Mouse (Mus musculus): ENCODE measurements around the gene Serinc5. TPM values are rescaled to one million over a fixed set of nuclear protein-coding genes. Genes with fewer than 3 reads are reported as not detected.

Gene Serinc5
- polyA plus RNA-seq, 1 experiment from 2014 or later, result 10.4 TPM

DNA sequence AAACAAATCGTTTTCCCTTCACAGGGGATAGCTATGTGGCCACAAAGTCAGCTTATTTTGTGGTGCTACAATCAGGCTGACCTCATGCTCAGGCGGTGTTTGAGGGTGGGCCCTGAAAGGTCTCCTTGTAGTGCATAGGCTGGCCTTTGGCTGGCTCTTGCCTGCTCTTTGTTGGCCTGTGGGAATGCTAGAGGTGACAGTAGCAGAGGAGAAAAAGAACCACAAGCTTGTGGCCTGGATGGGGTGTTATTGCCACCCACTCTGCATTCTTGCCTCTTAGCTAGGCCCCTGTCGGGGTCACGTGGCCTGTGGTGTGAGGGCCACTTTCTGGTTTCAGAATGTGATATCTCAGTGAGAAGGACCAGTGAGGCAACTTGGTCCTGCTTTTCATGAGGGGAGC lies 54.1 kb downstream of the Serinc5 start:
- Histone ChIP-seq H3K9me3 (ENCODE audit: control insufficient read depth, low read length) (no peaks in the 10 kb centered on the region), H3K27me3 (ENCODE audit: control insufficient read depth, insufficient read depth, low read length) (no peaks in the 10 kb centered on the region), H3K9ac (ENCODE audit: low read depth, low read length) (no peak overlapping the region), H3K4me1 (replicated peaks; ENCODE audit: control insufficient read depth, insufficient read depth, low read length) (no peaks in the 10 kb centered on the region), H3K27ac (ENCODE audit: low read depth, low read length) (no peak overlapping the region), H3K36me3 (ENCODE audit: control insufficient read depth, insufficient read depth, low read length) (no peaks in the 10 kb centered on the region), H3K4me3 (ENCODE audit: low read depth, low read length) (no peak overlapping the region), H3K4me2 (replicated peaks; ENCODE audit: low read depth, low read length) (no peak overlapping the region)
- 85% methylated on average over 4 of the region's 4 CpGs for WGBS
- ATAC-seq (ENCODE audit: low FRiP score) (no peak), DNase-seq (ENCODE audit: low spot score) (no peak)

- ATAC-seq (ENCODE audit: low FRiP score), result no peak
- Histone ChIP-seq H3K27me3 (ENCODE audit: control insufficient read depth, insufficient read depth, low read length) (no peaks in the 10 kb centered on the region), H3K4me1 (replicated peaks; ENCODE audit: control insufficient read depth, insufficient read depth, low read length) (no peaks in the 10 kb centered on the region), H3K27ac (ENCODE audit: low read depth, low read length) (no peak overlapping the region), H3K36me3 (ENCODE audit: control insufficient read depth, insufficient read depth, low read length) (no peaks in the 10 kb centered on the region), H3K4me3 (ENCODE audit: low read depth, low read length) (no peak overlapping the region), H3K9ac (ENCODE audit: low read depth, low read length) (no peak overlapping the region), H3K9me3 (ENCODE audit: control insufficient read depth, low read length) (no peaks in the 10 kb centered on the region), H3K4me2 (replicated peaks; ENCODE audit: low read depth, low read length) (no peak overlapping the region)
- no peak for DNase-seq (ENCODE audit: low spot score)
- WGBS, result 93% methylated on average over 6 of the region's 6 CpGs
Measured at GRCm38 (mm10) chr13:92668214-92668985, 57.5 kb downstream of the Serinc5 start.

DNA sequence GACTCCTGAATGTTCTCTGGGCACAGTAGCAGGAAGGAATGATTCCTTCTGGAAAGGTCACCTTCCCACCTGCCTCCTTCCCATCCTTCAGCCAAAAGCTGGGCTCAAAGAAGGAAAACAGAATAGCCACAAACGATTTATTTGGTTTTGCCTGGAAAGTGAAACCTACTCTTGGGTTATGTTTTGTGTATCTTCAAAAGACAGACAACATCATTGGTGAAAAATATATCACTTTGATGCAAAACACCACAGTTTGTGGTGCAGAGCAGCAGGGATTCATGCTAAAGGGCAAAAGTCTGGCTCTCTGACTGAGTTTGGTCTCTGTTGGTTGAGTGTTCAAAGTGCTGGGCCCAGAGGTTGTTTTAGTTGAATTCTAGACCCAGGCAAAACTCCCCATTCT lies 60.8 kb downstream of the Serinc5 start:
- Histone ChIP-seq H3K4me1 (replicated peaks; ENCODE audit: control insufficient read depth, insufficient read depth, low read length) (no peaks in the 10 kb centered on the region), H3K27ac (ENCODE audit: low read depth, low read length) (no peak overlapping the region), H3K9me3 (ENCODE audit: control insufficient read depth, low read length) (no peaks in the 10 kb centered on the region), H3K9ac (ENCODE audit: low read depth, low read length) (no peak overlapping the region), H3K27me3 (ENCODE audit: control insufficient read depth, insufficient read depth, low read length) (no peaks in the 10 kb centered on the region), H3K4me3 (ENCODE audit: low read depth, low read length) (no peak overlapping the region), H3K36me3 (ENCODE audit: control insufficient read depth, insufficient read depth, low read length) (no peaks in the 10 kb centered on the region), H3K4me2 (replicated peaks; ENCODE audit: low read depth, low read length) (no peak overlapping the region)
- 68% methylated on average over 1 of the region's 1 CpGs for WGBS
- ATAC-seq (ENCODE audit: low FRiP score), result no peak
- DNase-seq (ENCODE audit: low spot score), result no peak

GRCm38 (mm10) chr13:92674676-92675075 lies 63.8 kb downstream of the Serinc5 start:
- DNase-seq (ENCODE audit: low spot score), result no peak
- no peak for ATAC-seq (ENCODE audit: low FRiP score)
- Histone ChIP-seq H3K4me2 (replicated peaks; ENCODE audit: low read depth, low read length) (no peak overlapping the region), H3K4me1 (replicated peaks; ENCODE audit: control insufficient read depth, insufficient read depth, low read length) (no peaks in the 10 kb centered on the region), H3K27ac (ENCODE audit: low read depth, low read length) (no peak overlapping the region), H3K9ac (ENCODE audit: low read depth, low read length) (no peak overlapping the region), H3K4me3 (ENCODE audit: low read depth, low read length) (no peak overlapping the region), H3K9me3 (ENCODE audit: control insufficient read depth, low read length) (no peaks in the 10 kb centered on the region), H3K36me3 (ENCODE audit: control insufficient read depth, insufficient read depth, low read length) (no peaks in the 10 kb centered on the region), H3K27me3 (ENCODE audit: control insufficient read depth, insufficient read depth, low read length) (no peaks in the 10 kb centered on the region)
- 68% methylated on average over 2 of the region's 2 CpGs for WGBS

GRCm38 (mm10) chr13:92675308-92675707 lies 64.4 kb downstream of the Serinc5 start:
- no peaks in the 10 kb centered on the region for H3K4me1 ChIP-seq (replicated peaks; ENCODE audit: control insufficient read depth, insufficient read depth, low read length)
- H3K9me3 ChIP-seq (ENCODE audit: control insufficient read depth, low read length), result no peaks in the 10 kb centered on the region
- ATAC-seq (ENCODE audit: low FRiP score) (no peak), DNase-seq (ENCODE audit: low spot score) (no peak)
- H3K4me3 ChIP-seq (ENCODE audit: low read depth, low read length), result no peak overlapping the region
- no peak overlapping the region for H3K27ac ChIP-seq (ENCODE audit: low read depth, low read length)
- WGBS, result 71% methylated on average over 3 of the region's 3 CpGs
- H3K36me3 ChIP-seq (ENCODE audit: control insufficient read depth, insufficient read depth, low read length), result no peaks in the 10 kb centered on the region
- H3K27me3 ChIP-seq (ENCODE audit: control insufficient read depth, insufficient read depth, low read length), result no peaks in the 10 kb centered on the region
- no peak overlapping the region for H3K9ac ChIP-seq (ENCODE audit: low read depth, low read length)
- no peak overlapping the region for H3K4me2 ChIP-seq (replicated peaks; ENCODE audit: low read depth, low read length)

GRCm38 (mm10) chr13:92675897-92676584 lies 65.2 kb downstream of the Serinc5 start:
- no peak for DNase-seq (ENCODE audit: low spot score)
- H3K4me2 ChIP-seq (replicated peaks; ENCODE audit: low read depth, low read length), result no peak overlapping the region
- H3K4me3 ChIP-seq (ENCODE audit: low read depth, low read length), result no peak overlapping the region
- no peak overlapping the region for H3K27ac ChIP-seq (ENCODE audit: low read depth, low read length)
- no peaks in the 10 kb centered on the region for H3K36me3 ChIP-seq (ENCODE audit: control insufficient read depth, insufficient read depth, low read length)
- no peak for ATAC-seq (ENCODE audit: low FRiP score)
- H3K9me3 ChIP-seq (ENCODE audit: control insufficient read depth, low read length), result no peaks in the 10 kb centered on the region
- H3K4me1 ChIP-seq (replicated peaks; ENCODE audit: control insufficient read depth, insufficient read depth, low read length), result no peaks in the 10 kb centered on the region
- H3K27me3 ChIP-seq (ENCODE audit: control insufficient read depth, insufficient read depth, low read length), result no peaks in the 10 kb centered on the region
- H3K9ac ChIP-seq (ENCODE audit: low read depth, low read length), result no peak overlapping the region
- 76% methylated on average over 11 of the region's 11 CpGs for WGBS

GRCm38 (mm10) chr13:92677656-92678055 lies 66.8 kb downstream of the Serinc5 start:
- no peak overlapping the region for H3K27ac ChIP-seq (ENCODE audit: low read depth, low read length)
- ATAC-seq (ENCODE audit: low FRiP score) (no peak), DNase-seq (ENCODE audit: low spot score) (no peak)
- no peaks in the 10 kb centered on the region for H3K9me3 ChIP-seq (ENCODE audit: control insufficient read depth, low read length)
- H3K9ac ChIP-seq (ENCODE audit: low read depth, low read length), result no peak overlapping the region
- WGBS, result 72% methylated on average over 4 of the region's 4 CpGs
- H3K4me1 ChIP-seq (replicated peaks; ENCODE audit: control insufficient read depth, insufficient read depth, low read length), result peaks cover under 1% of the 10 kb centered on the region; the same call in 1 of the 2 replicates
- H3K27me3 ChIP-seq (ENCODE audit: control insufficient read depth, insufficient read depth, low read length), result no peaks in the 10 kb centered on the region
- no peak overlapping the region for H3K4me3 ChIP-seq (ENCODE audit: low read depth, low read length)
- no peaks in the 10 kb centered on the region for H3K36me3 ChIP-seq (ENCODE audit: control insufficient read depth, insufficient read depth, low read length)
- no peak overlapping the region for H3K4me2 ChIP-seq (replicated peaks; ENCODE audit: low read depth, low read length)

- H3K27ac ChIP-seq (ENCODE audit: low read depth, low read length), result no peak overlapping the region
- H3K9me3 ChIP-seq (ENCODE audit: control insufficient read depth, low read length), result no peaks in the 10 kb centered on the region
- no peak overlapping the region for H3K9ac ChIP-seq (ENCODE audit: low read depth, low read length)
- H3K27me3 ChIP-seq (ENCODE audit: control insufficient read depth, insufficient read depth, low read length), result no peaks in the 10 kb centered on the region
- ATAC-seq (ENCODE audit: low FRiP score) (no peak), DNase-seq (ENCODE audit: low spot score) (no peak)
- no peak overlapping the region for H3K4me2 ChIP-seq (replicated peaks; ENCODE audit: low read depth, low read length)
- peaks cover 3% of the 10 kb centered on the region; the same call in 1 of the 2 replicates for H3K4me1 ChIP-seq (replicated peaks; ENCODE audit: control insufficient read depth, insufficient read depth, low read length)
- no peak overlapping the region for H3K4me3 ChIP-seq (ENCODE audit: low read depth, low read length)
- H3K36me3 ChIP-seq (ENCODE audit: control insufficient read depth, insufficient read depth, low read length), result no peaks in the 10 kb centered on the region
- 85% methylated on average over 7 of the region's 7 CpGs for WGBS
Measured at GRCm38 (mm10) chr13:92679661-92680060, 68.8 kb downstream of the Serinc5 start.

DNA sequence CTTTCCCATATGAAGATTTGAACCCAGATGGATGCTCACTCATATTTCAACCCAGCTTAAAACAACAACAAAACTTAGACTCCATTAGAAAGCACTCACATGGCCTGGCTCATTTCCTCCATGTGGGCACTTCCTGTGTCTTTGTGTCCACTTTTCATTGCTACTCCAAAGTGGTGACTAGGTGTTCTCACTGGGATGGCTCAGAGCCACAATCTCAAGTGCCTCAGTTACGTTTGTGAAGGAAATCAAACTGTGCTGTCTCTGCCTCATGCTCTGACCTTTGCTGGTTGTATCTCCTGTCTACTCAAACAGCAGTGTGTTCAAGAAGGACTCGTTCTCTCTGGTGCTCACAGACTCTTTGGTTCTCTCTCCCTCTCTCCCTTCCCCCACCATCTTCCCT lies 70.7 kb downstream of the Serinc5 start:
- Histone ChIP-seq H3K9me3 (ENCODE audit: control insufficient read depth, low read length) (no peaks in the 10 kb centered on the region), H3K4me3 (ENCODE audit: low read depth, low read length) (no peak overlapping the region), H3K27me3 (ENCODE audit: control insufficient read depth, insufficient read depth, low read length) (no peaks in the 10 kb centered on the region), H3K36me3 (ENCODE audit: control insufficient read depth, insufficient read depth, low read length) (no peaks in the 10 kb centered on the region), H3K27ac (ENCODE audit: low read depth, low read length) (no peak overlapping the region), H3K4me2 (replicated peaks; ENCODE audit: low read depth, low read length) (no peak overlapping the region), H3K9ac (ENCODE audit: low read depth, low read length) (no peak overlapping the region), H3K4me1 (replicated peaks; ENCODE audit: control insufficient read depth, insufficient read depth, low read length) (peaks cover 3% of the 10 kb centered on the region; the same call in 1 of the 2 replicates)
- 86% methylated on average over 2 of the region's 2 CpGs for WGBS
- no peak for ATAC-seq (ENCODE audit: low FRiP score)
- DNase-seq (ENCODE audit: low spot score), result no peak

Measured in hindbrain, embryonic 11.5 days (tissue).